Comparison of ENCODE assay signal across 9 mouse cellular contexts in the genomic region with DNA sequence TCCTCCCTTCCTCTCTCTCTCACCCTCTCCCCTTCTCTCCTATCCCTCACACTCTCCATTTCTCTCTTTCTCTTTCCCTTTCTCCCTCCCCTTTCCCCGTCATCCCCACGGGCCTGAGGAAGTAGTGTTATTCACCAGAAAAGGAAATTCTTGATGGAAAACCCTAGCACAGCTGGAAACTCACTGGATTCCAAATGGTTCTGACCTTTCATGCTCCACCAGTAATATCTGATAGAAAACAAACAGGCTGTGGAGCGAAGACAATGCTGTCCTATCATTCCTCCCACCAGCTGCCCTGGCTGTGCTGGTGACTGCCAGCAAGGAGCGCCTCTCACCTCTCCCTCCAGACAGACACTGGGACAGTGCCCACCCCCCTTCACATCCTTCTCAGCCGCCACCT. TPM values are rescaled to one million over a fixed set of nuclear protein-coding genes. Genes with fewer than 3 reads are reported as not detected.
DNase-seq lines count a peak whose midpoint lies in the region; ATAC-seq lines count a peak whose summit lies in the region.
"Had no signal": no experiment of that assay in that cellular context is flagged by ENCODE, and none has a peak within 500 bp of the region (broad histone marks: within the 10 kb centered on the region; RNA-seq: fewer than 3 reads in every experiment).

No protein-coding gene starts in this region.

- H3K9me3 ChIP-seq in heart, embryonic 16.5 days (replicated peaks; ENCODE audit: control insufficient read depth, low read length): no peaks in the 10 kb centered on the region
- peaks cover 3% of the 10 kb centered on the region; the same call in 1 of the 2 replicates for H3K9me3 ChIP-seq in midbrain, embryonic 10.5 days (replicated peaks)

- no peaks in the 10 kb centered on the region for H3K36me3 ChIP-seq in heart, embryonic 16.5 days (ENCODE audit: control insufficient read depth, insufficient read depth)
- peaks cover 19% of the 10 kb centered on the region for H3K36me3 ChIP-seq in midbrain, embryonic 10.5 days

- H3K4me3 ChIP-seq in heart, embryonic 16.5 days (ENCODE audit: low read length): no peak overlapping the region
- H3K4me3 ChIP-seq in midbrain, embryonic 10.5 days: peak overlapping the region; percentile 48

- WGBS in heart, embryonic 16.5 days: 21% methylated on average over 5 of the region's 5 CpGs
- WGBS in midbrain, embryonic 10.5 days: 11% methylated on average over 5 of the region's 5 CpGs

- H3K4me1 ChIP-seq in heart, embryonic 16.5 days (ENCODE audit: control insufficient read depth, insufficient read depth, low read length): peaks cover 12% of the 10 kb centered on the region
- H3K4me1 ChIP-seq in midbrain, embryonic 10.5 days: peaks cover 50% of the 10 kb centered on the region

- peaks cover 24% of the 10 kb centered on the region for H3K27me3 ChIP-seq in heart, embryonic 16.5 days (ENCODE audit: control insufficient read depth, insufficient read depth, low read length)
- H3K27me3 ChIP-seq in midbrain, embryonic 10.5 days (ENCODE audit: low read depth, poor library complexity, severe bottlenecking): peaks cover 33% of the 10 kb centered on the region

- DNase-seq in frontal cortex, adult 2 months (ENCODE audit: extremely low spot score in 1 of 2, low spot score in 1 of 2): no peak
- DNase-seq in Muller cell, postnatal 12 days (ENCODE audit: inconsistent ontology term): peak; percentile 54
- DNase-seq in midbrain, embryonic 10.5 days (ENCODE audit: low spot score): no peak
- no peak for DNase-seq in liver
- DNase-seq in urinary bladder, adult 18-20 months (ENCODE audit: low spot score in 2 of 2): no peak

- no peak overlapping the region for H3K27ac ChIP-seq in heart, embryonic 16.5 days (ENCODE audit: low read length)
- H3K27ac ChIP-seq in midbrain, embryonic 10.5 days (replicated peaks): peak overlapping the region; percentile 79

- 0 out of 2 replicates have a peak, but pooled peaks have one; percentile 8 for ATAC-seq in frontal cortex, adult (ENCODE audit: low TSS enrichment)
- 0 out of 2 replicates have a peak, but pooled peaks have one; percentile 45 for ATAC-seq in heart, embryonic 16.5 days (replicated peaks; ENCODE audit: extremely low read depth, insufficient read depth, low FRiP score)
- ATAC-seq in erythroblast, adult 5-6 weeks (replicated peaks; ENCODE audit: low FRiP score, poor library complexity, severe bottlenecking): no peak

- H3K9ac ChIP-seq in heart, embryonic 16.5 days (ENCODE audit: low read length): no peak overlapping the region

- H3K4me2 ChIP-seq in heart, embryonic 16.5 days (ENCODE audit: low read depth, low read length): peak overlapping the region; percentile 60

RNA-seq across cellular contexts. Expression of gene Gnaz, which starts 27.9 kb away (rescaled TPM):
- 76.3 and 76.4 TPM in 2 replicates for polyA plus RNA-seq in frontal cortex, adult 2 months (2012; rRNA removed)
- polyA plus RNA-seq in heart, embryonic 16.5 days (2015; fragmentation: Nextera tagmentation; extraction: Ambion mirVana): 0.69 and 0.79 TPM in 2 replicates
- polyA plus RNA-seq in midbrain, embryonic 10.5 days (2016; fragmentation: Nextera tagmentation; extraction: Ambion mirVana): 7.6 and 10.9 TPM in 2 replicates
- 0.63 TPM in 1 of 2 replicates, not detected in the other for total RNA-seq in erythroblast, adult 5-6 weeks (2015; ENCODE audit: low replicate concordance)
- total RNA-seq in erythroblast, adult 5-6 weeks (2017; ENCODE audit: low replicate concordance): 0.51 and 0.70 TPM in 2 replicates

RNA-seq across cellular contexts. Expression of gene Rsph14, which starts 37.5 kb away (rescaled TPM):
- 0.32 and 0.42 TPM in 2 replicates for polyA plus RNA-seq in frontal cortex, adult 2 months (2012; rRNA removed)
- 0.37 and 0.60 TPM in 2 replicates for polyA plus RNA-seq in heart, embryonic 16.5 days (2015; fragmentation: Nextera tagmentation; extraction: Ambion mirVana)
- not detected in 2 replicates for polyA plus RNA-seq in midbrain, embryonic 10.5 days (2016; fragmentation: Nextera tagmentation; extraction: Ambion mirVana)
- not detected in 2 replicates for total RNA-seq in erythroblast, adult 5-6 weeks (2015; ENCODE audit: low replicate concordance)
- total RNA-seq in erythroblast, adult 5-6 weeks (2017; ENCODE audit: low replicate concordance): not detected in 2 replicates
- polyA plus RNA-seq: urinary bladder, adult 2 months had no signal

RNA-seq across cellular contexts. Expression of gene Rab36, which starts 42.0 kb away (rescaled TPM):
- polyA plus RNA-seq in frontal cortex, adult 2 months (2012; rRNA removed): 41.6 TPM in 2 replicates
- 1.7 and 3.1 TPM in 2 replicates for polyA plus RNA-seq in heart, embryonic 16.5 days (2015; fragmentation: Nextera tagmentation; extraction: Ambion mirVana)
- polyA plus RNA-seq in midbrain, embryonic 10.5 days (2016; fragmentation: Nextera tagmentation; extraction: Ambion mirVana): 9.9 and 10.4 TPM in 2 replicates
- 1.3 TPM in 1 of 2 replicates, not detected in the other for total RNA-seq in erythroblast, adult 5-6 weeks (2015; ENCODE audit: low replicate concordance)
- 1.4 TPM in 1 of 2 replicates, not detected in the other for total RNA-seq in erythroblast, adult 5-6 weeks (2017; ENCODE audit: low replicate concordance)
